Mouse (Mus musculus) liver, embryonic 14.5 days (tissue): ENCODE results near the gene Tnfsf13b. TPM values are rescaled to one million over a fixed set of nuclear protein-coding genes. Genes with fewer than 3 reads are reported as not detected.

ENCODE experiments used
- ATAC-seq: fragments of 200-750 bp; cut with Nextera tagmentation; 2 replicates; pipeline ENCODE4 v1.8.0; 2017; ENCODE audit warnings: moderate number of reproducible peaks, mild to moderate bottlenecking, moderate library complexity; ENCODE audit not compliant: insufficient read depth
- DNase-seq, 3 experiments: peaks; one replicate each; pipeline ENCODE4 v3.0.0-alpha.2; 2012 to 2013; ENCODE audit warnings: low read depth in 3 of 3, low spot score in 3 of 3
- H3K27ac ChIP-seq: fragments of 300-500 bp; sonication (generic); 2 replicates; pipeline ENCODE4 v1.5.1; 2014; ENCODE audit warnings: moderate library complexity, mild to moderate bottlenecking, control low read depth, inconsistent platforms
- H3K27me3 ChIP-seq: fragments of 300-500 bp; sonication (generic); 2 replicates; pipeline ENCODE4 v1.6.1; 2014; ENCODE audit warnings: mild to moderate bottlenecking, low read length, moderate library complexity; ENCODE audit not compliant: control insufficient read depth, insufficient read depth
- H3K36me3 ChIP-seq: fragments of 300-500 bp; sonication (generic); replicated peaks from 2 replicates; pipeline ENCODE4 v1.6.1; 2014; ENCODE audit warnings: low read depth; ENCODE audit not compliant: control insufficient read depth, insufficient read depth
- H3K4me1 ChIP-seq, 2 experiments: fragments of 200-500 bp in 1 of 2; fragments of 300-500 bp in 1 of 2; sonication (generic) in 1 of 2; replicated peaks; 2 replicates each; pipeline ENCODE4 v1.6.1; 2012 to 2014; ENCODE audit warnings: antibody characterized with exemption in 1 of 2, inconsistent platforms in 1 of 2, low read length in 1 of 2; ENCODE audit not compliant: control insufficient read depth in 2 of 2, insufficient read depth in 2 of 2
- H3K4me2 ChIP-seq: fragments of 300-500 bp; sonication (generic); 2 replicates; pipeline ENCODE4 v1.6.1; 2014; ENCODE audit warnings: low read depth, mild to moderate bottlenecking, control low read depth, moderate library complexity
- H3K4me3 ChIP-seq, 2 experiments: fragments of 200-500 bp in 1 of 2; fragments of 300-500 bp in 1 of 2; sonication (generic) in 1 of 2; 2 replicates each; pipeline ENCODE4 v1.5.1; 2012 to 2014; ENCODE audit warnings: low read depth in 2 of 2, low read length in 2 of 2, mild to moderate bottlenecking in 2 of 2, control low read depth in 1 of 2, inconsistent platforms in 1 of 2, moderate library complexity in 1 of 2; ENCODE audit not compliant: insufficient read depth in 1 of 2
- H3K9ac ChIP-seq: fragments of 300-500 bp; sonication (generic); replicated peaks from 2 replicates; pipeline ENCODE4 v1.6.1; 2014; ENCODE audit warnings: mild to moderate bottlenecking, control low read depth, moderate library complexity
- H3K9me3 ChIP-seq: fragments of 300-500 bp; sonication (generic); 2 replicates; pipeline ENCODE4 v1.6.1; 2016; ENCODE audit warnings: low read length, mixed read lengths; ENCODE audit not compliant: control insufficient read depth
- CTCF ChIP-seq: IDR thresholded peaks from 2 replicates; pipeline ENCODE4 v1.5.1; 2016; ENCODE audit warnings: antibody characterized with exemption, low read depth, control low read depth
- EP300 ChIP-seq: IDR thresholded peaks from 2 replicates; pipeline ENCODE4 v1.6.1; 2016; ENCODE audit warnings: antibody characterized with exemption, low read depth
- WGBS: fragments of 180-500 bp; shearing (Covaris S2); extraction: QIAGEN DNeasy Blood & Tissue Kit; methylation state at CpG from one replicate; pipeline ENCODE4 v1.1.7; 2014; ENCODE audit not compliant: insufficient replicate concordance; 5-methylcytosine and 5-hydroxymethylcytosine counted together
- polyA plus RNA-seq, 2 experiments: library from polyadenylated mRNA; depleted of rRNA in 1 of 2; stranded (reverse) in 1 of 2; unstranded in 1 of 2; fragments of >200 nt; fragmentation: Nextera tagmentation in 1 of 2; extraction: Ambion mirVana in 1 of 2; gene quantifications; 2 replicates each; pipeline versions ENCODE4 v1.2.1 to v1.2.3; 2012 to 2014

The Tnfsf13b gene
- polyA plus RNA-seq (2012; rRNA removed) (0.17 and 0.21 TPM in 2 replicates), polyA plus RNA-seq (2014; fragmentation: Nextera tagmentation; extraction: Ambion mirVana) (0.15 TPM in 1 of 2 replicates, not detected in the other)

DNA sequence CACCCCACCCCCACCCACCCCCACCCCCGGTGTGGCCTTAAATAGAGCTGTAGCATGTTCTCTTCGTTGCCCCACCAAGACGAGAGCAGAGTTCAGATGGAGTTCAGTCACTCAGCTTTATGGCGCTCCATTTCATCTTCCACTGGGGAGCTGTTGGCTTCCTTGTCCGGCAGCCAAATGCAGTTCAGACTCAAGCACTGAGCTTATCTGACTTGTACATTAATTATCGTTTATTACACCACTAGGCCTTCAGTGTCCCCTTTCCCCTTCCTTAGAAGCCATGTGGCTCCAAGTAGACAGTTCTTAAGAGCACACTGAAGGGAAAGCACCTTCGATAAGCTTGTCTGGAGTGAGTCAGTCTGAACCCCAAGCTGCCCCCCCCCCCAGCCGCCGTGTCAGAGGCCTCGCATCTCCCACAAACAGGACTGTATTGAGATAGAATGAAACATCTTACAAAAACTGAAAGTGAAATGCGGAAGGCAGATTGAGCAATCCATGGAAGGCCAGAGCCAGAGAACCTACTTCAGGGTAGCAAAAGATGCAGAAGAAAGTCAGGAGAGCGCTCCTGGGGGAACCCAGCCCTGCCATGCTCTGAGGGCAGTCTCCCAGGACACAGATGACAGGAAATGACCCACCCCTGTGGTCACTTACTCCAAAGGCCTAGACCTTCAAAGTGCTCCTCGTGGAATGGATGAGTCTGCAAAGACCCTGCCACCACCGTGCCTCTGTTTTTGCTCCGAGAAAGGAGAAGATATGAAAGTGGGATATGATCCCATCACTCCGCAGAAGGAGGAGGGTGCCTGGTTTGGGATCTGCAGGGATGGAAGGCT, at the start of gene Tnfsf13b:
Tnfsf13b (plus strand) TSS at position 312 of the 830 bp plus-strand sequence.
- ATAC-seq (no peak), DNase-seq (peak in 1 of 3 experiments; percentile 9)
- Histone ChIP-seq H3K27me3 (no peaks in the 10 kb centered on the region), H3K27ac (no peak within 1 kb of the TSS), H3K9me3 (no peaks in the 10 kb centered on the region), H3K4me2 (peak within 1 kb of the TSS; percentile 2), H3K4me3 (peak within 1 kb of the TSS in 1 of 2 experiments; percentile 7; a peak in 2 of 4 replicates), H3K4me1 (no peaks in the 10 kb centered on the region), H3K9ac (no peak within 1 kb of the TSS), H3K36me3 (no peaks in the 10 kb centered on the region)
- TF ChIP-seq CTCF (no peak), EP300 (no peak)
- WGBS, result 51% methylated on average over 16 of the region's 16 CpGs

GRCm38 (mm10) chr8:9958338-9958737, 47.9 kb upstream of the Tnfsf13b start:
- ATAC-seq, result no peak
- TF ChIP-seq EP300 (no peak), CTCF (no peak)
- Histone ChIP-seq H3K36me3 (no peaks in the 10 kb centered on the region), H3K27me3 (no peaks in the 10 kb centered on the region), H3K4me2 (no peak overlapping the region), H3K9me3 (no peaks in the 10 kb centered on the region), H3K9ac (no peak overlapping the region), H3K27ac (no peak overlapping the region), H3K4me3 (no peak overlapping the region), H3K4me1 (no peaks in the 10 kb centered on the region)
- 42% methylated on average over 4 of the region's 4 CpGs for WGBS
- DNase-seq, result no peak

DNA sequence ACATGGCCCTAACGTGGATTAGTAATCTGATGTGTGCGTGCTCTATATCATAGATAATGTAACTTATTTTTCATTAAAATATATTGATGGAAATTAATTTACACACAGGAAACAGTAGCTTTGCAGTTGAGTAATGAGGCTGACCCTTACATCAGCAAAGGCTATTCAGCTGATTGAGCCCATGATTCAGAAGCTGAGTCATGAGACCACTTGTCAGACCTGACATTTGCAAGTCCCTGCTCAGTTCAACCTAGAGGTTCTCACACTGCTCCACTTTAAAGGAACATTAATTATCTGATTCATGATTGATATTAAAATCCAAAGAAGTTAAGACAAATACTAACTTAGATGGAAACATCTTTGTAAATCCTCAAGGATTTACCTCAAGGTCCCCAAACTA, 46.3 kb upstream of the Tnfsf13b start:
- TF ChIP-seq CTCF, result no peak
- TF ChIP-seq EP300, result no peak
- Histone ChIP-seq H3K27ac (no peak overlapping the region), H3K9me3 (no peaks in the 10 kb centered on the region), H3K36me3 (no peaks in the 10 kb centered on the region), H3K4me3 (no peak overlapping the region), H3K27me3 (no peaks in the 10 kb centered on the region), H3K9ac (no peak overlapping the region), H3K4me2 (no peak overlapping the region), H3K4me1 (no peaks in the 10 kb centered on the region)
- ATAC-seq (no peak), DNase-seq (no peak)
- 64% methylated on average over 2 of the region's 2 CpGs for WGBS

DNA sequence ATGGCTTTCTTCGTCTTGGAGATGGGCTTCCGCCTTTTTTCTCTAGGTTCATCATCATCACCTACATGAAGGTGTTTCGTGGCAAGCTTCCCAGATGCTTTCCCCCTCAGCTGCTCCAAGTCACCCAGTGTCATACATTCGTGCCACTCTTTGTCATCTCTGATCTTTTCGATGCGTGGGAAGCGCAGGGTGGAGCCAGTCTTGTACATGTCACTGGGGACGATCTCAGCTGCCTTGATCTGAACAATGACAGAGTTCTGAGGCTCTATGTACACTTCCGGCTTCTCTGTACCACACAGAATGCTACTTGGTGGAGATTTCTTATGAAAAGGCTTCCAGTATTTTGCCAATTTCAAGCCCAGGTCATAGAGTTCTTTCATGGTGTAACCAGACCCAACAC, 34.4 kb upstream of the Tnfsf13b start:
- no peak overlapping the region for H3K9ac ChIP-seq
- no peak overlapping the region for H3K27ac ChIP-seq
- H3K9me3 ChIP-seq, result no peaks in the 10 kb centered on the region
- 78% methylated on average over 9 of the region's 9 CpGs for WGBS
- ATAC-seq (no peak), DNase-seq (no peak)
- no peak overlapping the region for H3K4me2 ChIP-seq
- TF ChIP-seq CTCF (no peak), EP300 (no peak)
- peaks cover 4% of the 10 kb centered on the region for H3K36me3 ChIP-seq
- H3K4me3 ChIP-seq, result no peak overlapping the region
- H3K27me3 ChIP-seq, result no peaks in the 10 kb centered on the region
- H3K4me1 ChIP-seq, result peaks cover 4 to 5% of the 10 kb centered on the region in 2 experiments

- Histone ChIP-seq H3K4me2 (peak overlapping the region; percentile 83), H3K4me1 (peaks cover 15 to 27% of the 10 kb centered on the region in 2 experiments), H3K27ac (no peak overlapping the region), H3K9me3 (no peaks in the 10 kb centered on the region), H3K4me3 (peak overlapping the region in 1 of 2 experiments; percentile 71; a peak in 2 of 4 replicates), H3K36me3 (peaks cover 4% of the 10 kb centered on the region), H3K27me3 (no peaks in the 10 kb centered on the region), H3K9ac (peak overlapping the region; percentile 58)
- 24% methylated on average over 5 of the region's 5 CpGs for WGBS
- no peak for TF ChIP-seq EP300
- no peak for TF ChIP-seq CTCF
- DNase-seq (no peak), ATAC-seq (no peak)
Observed at GRCm38 (mm10) chr8:9975276-9975675, 31.0 kb upstream of the Tnfsf13b start.
